Mouse (Mus musculus) activated CD4-positive, CD25-positive, alpha-beta regulatory T cell, adult 4 months (primary cell): Measurements from ENCODE around the gene Snapin. TPM values are rescaled to one million over a fixed set of nuclear protein-coding genes. Genes with fewer than 3 reads are reported as not detected.
A peak's percentile ranks its signal among the peaks of the same experiment; 100 is the strongest.

Source experiments
- ATAC-seq: one replicate; pipeline ENCODE4 v1.8.0; 2017
- polyA plus RNA-seq, 2 experiments: library from polyadenylated mRNA; unstranded; fragments of 100-300 nt; shearing (Covaris generic); gene quantifications; one replicate each; pipeline ENCODE4 v1.2.1; 2017

The Snapin gene
- polyA plus RNA-seq, 2 experiments from 2014 or later = 48.3 to 56.3 TPM

DNA sequence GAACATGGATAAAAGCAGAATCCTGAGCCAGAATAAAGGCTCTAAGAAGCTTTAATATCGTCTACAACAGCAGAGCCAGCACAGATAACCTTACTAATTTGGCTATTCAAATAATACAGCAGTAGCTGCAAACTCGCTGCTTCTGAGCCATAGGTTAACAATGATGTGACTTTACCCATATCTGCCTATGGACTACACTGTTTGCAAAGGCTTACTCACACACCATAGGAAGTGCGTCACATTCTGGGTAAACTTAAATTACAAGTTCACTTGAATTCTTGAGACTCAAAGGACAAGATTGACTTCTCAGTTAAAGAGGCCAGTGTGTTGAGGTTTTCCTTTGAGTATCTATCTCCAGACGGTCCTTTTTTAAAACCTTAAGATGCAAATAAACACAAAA, 12.6 kb upstream of the Snapin start:
- ATAC-seq = no peak

GRCm38 (mm10) chr3:90497597-90497996, 6.8 kb upstream of the Snapin start:
- ATAC-seq = no peak

DNA sequence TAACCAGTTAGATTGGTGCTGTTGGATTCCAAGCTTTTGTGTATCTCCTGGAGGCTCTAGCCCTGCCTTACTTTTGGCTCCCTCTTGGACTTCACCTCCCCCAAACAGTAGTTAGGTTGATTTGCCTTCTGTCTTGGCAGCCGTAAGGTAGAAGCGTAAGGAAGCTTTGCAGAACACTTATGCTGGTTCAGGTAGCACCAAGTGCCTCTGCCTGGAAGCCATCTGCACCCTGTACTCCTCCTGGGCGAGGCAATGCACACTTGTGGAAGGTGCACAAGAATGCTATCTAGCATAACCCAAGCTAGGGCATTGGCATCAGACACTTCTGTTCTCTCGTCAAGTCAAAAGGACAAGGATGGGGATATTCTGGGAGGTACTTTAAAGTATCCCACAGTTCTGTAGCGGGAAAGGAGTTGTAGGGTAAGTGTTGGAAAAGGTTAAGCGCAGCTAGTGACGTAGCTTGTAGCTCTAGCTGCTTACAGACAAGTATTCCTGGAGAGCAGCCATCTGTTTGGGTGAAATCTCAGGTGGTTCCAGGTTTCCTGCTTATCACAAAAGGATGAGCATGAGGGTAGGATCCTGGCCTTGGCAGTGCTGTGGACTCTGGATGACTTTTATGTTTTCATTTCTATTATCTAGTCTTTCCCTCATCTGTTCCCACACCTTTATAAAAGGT, 5.2 kb upstream of the Snapin start:
- no peak for ATAC-seq

GRCm38 (mm10) chr3:90493831-90494540, 3.2 kb upstream of the Snapin start:
- no peak for ATAC-seq

DNA sequence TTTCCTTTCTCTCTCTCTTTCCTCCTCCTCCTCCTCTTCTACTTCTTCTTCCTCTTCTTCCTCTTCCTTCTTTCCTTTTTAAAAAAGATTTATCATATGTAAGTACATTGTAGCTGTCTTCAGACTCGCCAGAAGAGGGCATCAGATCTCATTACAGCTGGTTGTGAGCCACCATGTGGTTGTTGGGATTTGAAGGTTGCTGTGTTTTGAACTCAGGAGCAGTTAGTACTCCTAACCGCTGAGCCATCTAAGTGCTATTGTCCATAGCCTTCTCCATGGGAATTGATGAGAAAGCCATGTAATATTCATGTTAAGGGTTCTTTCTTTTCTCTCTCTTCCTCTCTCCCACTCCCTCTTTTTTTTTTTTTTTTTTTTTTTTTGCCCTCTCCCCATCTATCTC, 517 bp upstream of the Snapin start:
- peak; percentile 29 for ATAC-seq

DNA sequence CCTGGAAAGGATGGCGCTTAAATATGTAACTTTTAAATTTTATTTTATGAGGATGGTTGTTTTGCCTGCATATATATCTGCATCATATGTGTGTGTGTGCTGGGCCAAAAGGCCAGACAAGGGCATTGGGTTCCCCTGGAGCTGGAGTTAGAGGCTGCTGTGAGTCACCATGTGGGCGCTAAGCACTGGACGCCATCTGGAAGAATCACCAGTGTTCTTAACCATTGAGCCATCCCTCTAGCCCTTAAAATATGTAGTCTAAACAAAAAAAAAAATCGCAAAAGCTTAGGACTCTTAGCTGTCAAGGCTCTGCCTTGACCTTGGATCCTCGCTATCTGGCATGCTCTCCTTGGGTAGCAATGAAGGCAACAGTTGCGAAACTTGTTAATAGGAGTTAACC, 2.3 kb downstream of the Snapin start:
- ATAC-seq = no peak

- ATAC-seq = no peak
Measured at GRCm38 (mm10) chr3:90486998-90487397, 3.8 kb downstream of the Snapin start.

DNA sequence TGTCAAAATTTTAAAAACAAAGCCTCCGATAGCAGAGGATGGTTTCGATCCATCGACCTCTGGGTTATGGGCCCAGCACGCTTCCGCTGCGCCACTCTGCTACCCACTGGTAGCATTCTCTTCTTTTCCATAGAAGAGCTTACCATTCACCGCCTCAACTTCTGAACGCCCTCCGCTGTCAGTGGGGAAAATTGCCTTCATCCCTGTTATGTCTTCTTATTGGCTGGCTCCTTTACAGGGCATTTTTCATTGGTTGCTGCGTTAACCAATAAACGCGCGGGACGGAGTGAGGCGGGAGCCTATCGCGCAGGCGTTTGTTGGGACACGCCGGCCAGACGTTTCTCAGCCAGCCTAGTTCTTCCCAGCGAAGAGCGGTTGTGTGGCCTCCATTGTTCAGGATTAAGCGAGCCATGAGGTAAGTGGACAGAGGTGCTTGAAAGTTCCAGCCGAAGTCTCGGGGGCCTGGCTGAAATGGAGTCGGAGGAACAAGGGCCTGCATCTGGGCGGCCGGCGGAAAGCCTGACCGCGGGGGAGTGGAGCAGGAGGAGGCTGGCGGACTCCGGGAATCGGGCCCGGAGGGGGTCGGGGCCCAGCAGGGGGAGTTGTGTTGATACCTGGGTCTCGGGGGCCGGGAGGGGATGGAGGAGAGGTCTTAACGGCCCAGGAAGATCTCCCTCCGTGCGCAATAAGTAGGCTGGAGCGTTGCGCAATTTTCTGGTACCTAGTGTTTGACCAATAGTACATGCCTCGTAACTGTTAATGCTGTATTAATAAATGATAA, 14.8 kb downstream of the Snapin start, which contains the start of gene Ilf2:
Gene Ilf2 (plus strand): TSS at position 296 of the 781 bp plus-strand sequence.
- peak; percentile 99 for ATAC-seq

DNA sequence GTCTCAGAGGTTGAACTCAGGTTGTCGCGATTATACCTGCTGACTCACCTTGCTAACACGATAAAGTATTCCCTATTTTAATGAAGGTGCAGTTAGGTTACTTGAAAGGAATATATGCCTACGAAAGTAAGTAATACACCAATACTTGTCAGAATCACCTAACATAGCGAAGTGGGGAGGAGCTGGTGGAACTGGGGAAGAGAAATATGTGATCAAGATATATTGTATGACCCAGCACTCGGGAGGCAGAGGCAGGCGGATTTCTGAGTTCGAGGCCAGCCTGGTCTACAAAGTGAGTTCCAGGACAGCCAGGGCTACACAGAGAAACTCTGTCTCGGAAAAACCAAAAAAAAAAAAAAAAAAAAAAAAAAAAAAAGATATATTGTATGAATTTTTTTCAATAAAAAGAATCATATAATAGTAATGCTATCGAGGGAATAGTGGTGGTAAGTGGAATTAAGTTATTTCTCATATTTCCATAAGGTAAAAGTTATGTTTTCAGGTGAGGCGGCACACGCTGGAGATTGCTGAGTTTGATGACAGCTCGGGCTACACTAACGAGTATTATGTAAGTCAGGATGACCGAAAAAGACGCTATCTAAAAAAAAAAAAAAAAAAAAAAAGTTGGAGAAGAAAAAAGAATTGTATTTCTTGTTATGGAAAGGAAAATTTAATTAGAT, 15.5 kb downstream of the Snapin start:
- peak; percentile 7 for ATAC-seq

- ATAC-seq = peak; percentile 37
Measured at GRCm38 (mm10) chr3:90472213-90472612, 18.6 kb downstream of the Snapin start.

GRCm38 (mm10) chr3:90467618-90468300, 23.1 kb downstream of the Snapin start:
- no peak for ATAC-seq

DNA sequence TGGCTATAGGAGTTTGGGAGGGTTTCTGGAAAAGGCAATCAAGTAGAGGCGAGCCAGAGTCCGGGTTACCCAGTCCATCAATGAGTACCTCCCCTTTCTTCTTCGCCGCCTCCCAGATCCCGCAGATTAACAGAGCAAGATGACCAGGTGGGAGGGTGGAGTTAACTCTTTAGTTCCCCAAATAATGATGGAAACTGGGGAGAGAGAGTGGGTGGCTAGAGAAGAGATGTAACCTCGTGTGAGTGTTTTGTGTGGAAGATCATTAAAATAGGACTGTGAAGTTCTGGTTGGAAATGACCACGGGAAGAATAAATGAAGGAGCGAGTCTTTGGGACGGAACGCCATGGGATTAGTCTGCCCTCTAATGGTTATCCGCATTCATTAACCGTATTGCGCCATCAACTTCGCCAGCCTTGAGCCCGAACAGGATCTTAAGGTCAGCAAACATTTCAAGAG, 24.5 kb downstream of the Snapin start:
- no peak for ATAC-seq

DNA sequence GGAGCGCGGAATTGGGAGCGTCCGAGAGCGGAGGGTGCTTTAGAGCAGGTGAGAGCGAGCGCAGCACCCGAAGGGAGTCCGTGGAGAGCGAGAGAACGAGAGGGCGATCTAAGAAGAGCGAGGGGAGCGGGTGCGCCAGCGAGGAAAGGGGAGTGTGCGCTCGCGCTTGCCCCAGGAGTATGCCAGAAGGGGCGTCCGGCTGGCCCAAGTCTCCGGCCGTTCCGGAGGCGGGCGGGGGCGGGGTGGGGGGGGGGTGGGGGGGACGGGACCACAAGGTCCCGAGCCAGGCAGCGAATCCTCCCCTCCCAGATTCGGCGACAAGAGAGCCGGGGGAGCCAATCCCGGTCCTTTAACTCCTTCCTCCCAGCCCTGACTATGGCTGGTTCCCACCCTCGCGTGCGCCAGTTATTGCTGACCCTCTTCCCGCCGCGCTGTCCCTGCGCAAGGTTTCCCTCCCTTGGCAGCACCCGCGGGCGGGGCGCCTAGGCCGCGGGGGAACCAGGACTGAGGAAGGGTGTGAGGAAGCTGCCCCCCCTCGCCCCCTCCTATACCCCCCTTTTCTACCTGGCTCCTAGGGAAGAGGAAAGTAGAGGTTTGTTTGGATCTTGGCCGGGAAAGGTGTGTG, 25.0 kb downstream of the Snapin start, which contains the start of gene Npr1:
Gene Npr1 (minus strand): TSS at position 181 of the 625 bp plus-strand sequence.
- no peak for ATAC-seq

DNA sequence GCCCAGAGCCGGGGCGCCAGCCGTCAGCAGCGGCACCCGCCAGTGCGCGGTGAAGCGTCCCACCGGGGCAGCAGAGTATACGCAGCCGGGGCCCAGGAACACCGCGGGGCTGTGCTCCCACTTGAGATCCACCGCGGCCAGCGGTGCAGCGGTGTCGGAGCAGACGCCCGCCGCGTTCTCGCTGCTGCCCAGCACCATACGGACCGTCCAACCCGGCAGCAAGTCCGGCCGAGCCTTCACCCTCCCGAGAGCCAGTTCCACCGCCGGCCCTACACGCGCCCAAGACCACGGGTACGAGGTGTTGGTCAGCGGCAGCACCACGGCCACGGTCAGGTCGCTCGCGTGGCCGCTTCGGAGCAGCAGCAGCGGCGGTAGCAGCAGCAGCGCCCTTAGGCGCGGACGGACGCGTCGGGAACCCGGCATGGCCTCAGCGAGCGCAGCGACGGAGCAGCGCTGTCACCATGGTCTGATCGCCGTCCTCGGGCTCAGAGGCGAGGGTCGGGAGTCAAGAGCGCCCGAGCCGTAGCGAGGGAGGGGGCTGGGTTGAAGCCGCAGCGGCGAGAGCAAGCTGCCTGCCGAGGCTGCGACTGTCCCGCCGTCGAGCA, 25.6 kb downstream of the Snapin start:
- ATAC-seq = no peak

DNA sequence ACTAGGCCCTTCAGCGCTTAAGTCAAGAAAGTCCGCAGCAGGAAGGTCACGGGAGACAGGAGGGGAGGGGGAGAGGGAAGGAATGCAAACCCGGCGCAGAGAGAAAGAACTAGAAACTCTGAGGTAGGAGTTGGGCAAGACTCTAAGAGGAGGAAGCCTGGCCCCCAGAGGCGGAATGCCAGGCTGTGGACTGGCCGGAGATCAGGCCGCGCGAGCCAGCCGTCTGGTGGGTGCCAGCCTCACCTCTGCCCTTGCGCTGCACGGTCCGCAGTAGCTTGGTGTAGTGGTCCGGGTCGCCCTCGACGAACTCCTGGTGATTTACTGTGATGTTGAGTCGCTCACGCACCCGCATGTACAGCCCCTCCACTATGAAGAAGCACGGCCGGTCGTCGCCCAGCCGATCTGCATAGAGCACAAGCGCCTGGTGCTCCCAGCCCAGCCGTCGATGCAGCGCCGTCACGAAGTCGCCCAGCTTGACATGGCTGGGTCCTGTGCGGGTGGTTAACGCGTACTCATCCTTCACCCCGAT, 26.2 kb downstream of the Snapin start:
- no peak for ATAC-seq

DNA sequence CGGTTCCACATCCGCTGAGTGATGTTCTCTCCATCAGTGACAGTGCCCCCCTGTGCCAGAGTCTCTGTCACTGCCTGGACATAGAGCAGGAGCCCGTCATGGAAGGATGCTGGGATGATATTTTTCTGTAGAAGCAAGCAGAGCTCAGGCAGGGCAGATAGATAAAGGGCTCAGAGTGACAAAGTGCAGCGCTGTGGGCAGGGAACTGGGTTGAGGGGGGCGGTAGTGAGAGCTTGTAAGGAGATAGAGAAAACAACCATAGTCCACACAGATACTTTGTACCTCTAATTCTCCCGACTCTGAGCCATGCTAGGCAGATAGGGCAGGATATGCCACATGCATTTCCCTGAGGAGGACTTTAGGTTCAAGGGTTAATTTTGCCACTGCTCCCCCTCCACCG, 28.3 kb downstream of the Snapin start:
- ATAC-seq = no peak

GRCm38 (mm10) chr3:90461935-90462334, 28.9 kb downstream of the Snapin start:
- ATAC-seq = no peak

DNA sequence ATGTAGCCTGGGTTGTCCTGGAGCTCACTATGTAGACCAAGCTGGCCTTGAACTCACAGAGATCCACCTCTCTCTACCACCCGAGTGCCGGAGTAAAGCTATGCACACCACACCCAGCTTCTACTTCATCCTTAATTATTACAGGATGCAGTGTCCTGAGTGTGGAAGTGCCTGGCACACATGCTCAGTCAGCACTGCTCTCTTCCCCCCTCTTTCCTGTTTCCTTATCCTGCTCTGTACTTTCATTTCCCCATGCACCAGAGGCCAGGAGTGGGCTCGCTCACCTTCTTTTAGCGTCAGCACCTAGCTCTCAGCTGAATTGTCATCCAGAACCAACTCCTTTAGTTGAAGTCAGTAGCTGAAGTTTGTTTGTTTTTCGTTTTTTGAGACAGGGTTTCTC, 30.5 kb downstream of the Snapin start:
- ATAC-seq = no peak

GRCm38 (mm10) chr3:90459727-90460126, 31.1 kb downstream of the Snapin start:
- ATAC-seq = no peak

DNA sequence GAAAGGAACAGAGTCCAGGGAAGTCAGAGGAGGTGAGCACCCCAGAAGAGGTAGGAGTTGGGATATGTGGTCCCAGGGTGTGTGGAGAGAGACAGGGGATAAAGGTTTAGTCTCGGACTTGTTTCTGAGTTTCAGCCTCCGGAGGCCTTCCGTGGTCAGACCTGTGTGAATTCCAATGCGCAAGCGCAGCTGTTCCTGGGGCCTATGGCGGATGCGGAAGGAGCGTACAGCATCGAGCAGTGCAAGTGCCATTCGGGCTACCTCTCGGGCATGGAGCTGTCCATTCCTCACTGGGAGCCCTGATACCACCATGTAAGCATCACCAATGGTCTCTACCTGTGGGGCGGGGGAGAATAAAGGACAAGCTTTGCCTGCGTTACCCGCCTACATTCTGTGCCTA, 35.9 kb downstream of the Snapin start:
- ATAC-seq = no peak
